Mouse (Mus musculus): ENCODE data around the gene Apoh.

GRCm38 (mm10) chr11:108297956-108298355 is 45.2 kb upstream of the Apoh start:
- no peak for TF ChIP-seq CTCF (conservative IDR thresholded peaks at IDR 0.05 in 1 of 2, IDR thresholded peaks at IDR 0.05 in 1 of 2; ENCODE audit: low read depth in 2 of 2, low read length in 2 of 2)
- TF ChIP-seq EP300 (IDR thresholded peaks at IDR 0.05; ENCODE audit: low read length): no peak
- TF ChIP-seq POLR2A (IDR thresholded peaks at IDR 0.05; ENCODE audit: low read depth, low read length): no peak
- no peak for TF ChIP-seq ZC3H11A (IDR thresholded peaks at IDR 0.05; ENCODE audit: low read depth, low read length)
- no peak for TF ChIP-seq MEF2A (IDR thresholded peaks at IDR 0.05; ENCODE audit: borderline replicate concordance, low read depth, low read length)
- no peak for TF ChIP-seq ELF1 (IDR thresholded peaks at IDR 0.05; ENCODE audit: low read depth, low read length)
- TF ChIP-seq UBTF (IDR thresholded peaks at IDR 0.05; ENCODE audit: low read depth, low read length): no peak
- no peak for TF ChIP-seq USF1 (IDR thresholded peaks at IDR 0.05; ENCODE audit: low read depth, low read length)
- TF ChIP-seq POLR2AphosphoS2 (IDR thresholded peaks at IDR 0.05; ENCODE audit: low read depth, low read length): no peak
- no peak for TF ChIP-seq CHD1 (IDR thresholded peaks at IDR 0.05; ENCODE audit: low read depth, low read length)

All from CH12.LX (cell line).